Mouse (Mus musculus): ENCODE data around the gene Leap2.

DNA sequence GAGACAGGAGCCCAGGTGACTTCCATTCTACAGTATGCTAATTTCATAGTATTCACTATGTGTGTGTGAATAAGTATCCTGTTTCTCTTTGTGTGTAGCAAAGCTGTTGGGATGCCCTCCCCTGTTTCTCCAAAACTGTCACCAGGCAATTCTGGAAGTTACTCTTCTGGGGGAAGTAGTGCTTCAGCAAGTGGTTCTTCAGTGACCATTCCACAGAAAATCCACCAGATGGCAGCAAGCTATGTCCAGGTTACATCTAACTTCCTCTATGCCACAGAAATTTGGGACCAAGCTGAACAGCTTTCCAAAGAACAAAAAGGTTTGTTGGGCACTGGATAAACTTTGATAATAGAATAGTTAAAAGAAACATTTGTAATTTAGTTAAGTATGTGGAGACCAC, 11.2 kb downstream of the Leap2 start:
- TF ChIP-seq POLR2A (IDR thresholded peaks at IDR 0.05; ENCODE audit: extremely low read depth, insufficient read depth, low read length) (no peak), CTCF (IDR thresholded peaks at IDR 0.05; ENCODE audit: extremely low read depth, insufficient read depth, low read length) (peak; percentile 54; the same call in 1 of the 2 replicates)
